Mouse (Mus musculus) limb, embryonic 15.5 days (tissue): ENCODE measurements around the gene Adssl1. TPM values are rescaled to one million over a fixed set of nuclear protein-coding genes. Genes with fewer than 3 reads are reported as not detected.
A peak's percentile ranks its signal among the peaks of the same experiment; 100 is the strongest.

Experiments used
- ATAC-seq: fragments of 200-750 bp; cut with Nextera tagmentation; 2 replicates; pipeline ENCODE4 v1.8.0; 2017; ENCODE audit warnings: low read depth, moderate TSS enrichment; ENCODE audit not compliant: insufficient number of reproducible peaks, low FRiP score, low TSS enrichment
- H3K27ac ChIP-seq: fragments of 300-500 bp; sonication (generic); 2 replicates; pipeline ENCODE4 v1.5.1; 2015; ENCODE audit warnings: moderate library complexity, mild to moderate bottlenecking, inconsistent platforms
- H3K27me3 ChIP-seq: fragments of 300-500 bp; sonication (generic); 2 replicates; pipeline ENCODE4 v1.6.1; 2015; ENCODE audit warnings: inconsistent platforms
- H3K36me3 ChIP-seq: fragments of 300-500 bp; sonication (generic); 2 replicates; pipeline ENCODE4 v1.6.1; 2015; ENCODE audit warnings: inconsistent platforms
- H3K4me1 ChIP-seq: fragments of 300-500 bp; sonication (generic); 2 replicates; pipeline ENCODE4 v1.6.1; 2015; ENCODE audit warnings: inconsistent platforms
- H3K4me2 ChIP-seq: fragments of 300-500 bp; sonication (generic); 2 replicates; pipeline ENCODE4 v1.6.1; 2015; ENCODE audit warnings: mild to moderate bottlenecking, inconsistent platforms
- H3K4me3 ChIP-seq: fragments of 300-500 bp; sonication (generic); 2 replicates; pipeline ENCODE4 v1.5.1; 2015; ENCODE audit warnings: mild to moderate bottlenecking, inconsistent platforms
- H3K9ac ChIP-seq: fragments of 300-500 bp; sonication (generic); 2 replicates; pipeline ENCODE4 v1.6.1; 2015; ENCODE audit warnings: inconsistent platforms
- H3K9me3 ChIP-seq: fragments of 300-500 bp; sonication (generic); 2 replicates; pipeline ENCODE4 v1.6.1; 2016; ENCODE audit warnings: inconsistent platforms
- WGBS: fragments of 180-500 bp; shearing (Covaris S2); methylation state at CpG from one replicate; pipeline ENCODE4 v1.1.7; 2015; 5-methylcytosine and 5-hydroxymethylcytosine counted together
- polyA plus RNA-seq: library from polyadenylated mRNA; unstranded; fragments of >200 nt; fragmentation: Nextera tagmentation; extraction: Ambion mirVana; gene quantifications from 2 replicates; pipeline ENCODE4 v1.2.1, GENCODE M21; 2015

The Adssl1 gene
- polyA plus RNA-seq, 1 experiment from 2014 or later: 11.6 TPM

DNA sequence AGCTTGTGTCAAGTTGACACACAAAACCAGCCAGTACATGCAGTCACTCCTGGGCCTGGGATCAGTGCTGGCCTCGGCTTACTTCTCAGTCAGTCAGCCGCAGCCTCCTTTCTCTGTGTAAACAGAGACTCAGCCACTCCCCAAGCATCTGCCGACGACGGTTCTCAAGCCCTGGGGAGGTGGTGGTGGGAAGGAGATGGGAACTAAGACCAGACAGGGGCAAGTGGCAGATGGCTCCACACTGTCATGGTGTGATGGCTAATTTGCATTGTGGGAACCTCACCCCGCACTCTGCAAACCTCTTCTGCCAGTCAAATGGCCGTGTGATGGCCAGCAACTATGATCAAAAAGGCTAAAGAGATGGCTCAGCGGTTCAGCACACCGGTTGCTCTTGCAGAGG lies 3.2 kb upstream of the Adssl1 start:
- Histone ChIP-seq H3K27ac (peak overlapping the region; percentile 12; the same call in 1 of the 2 replicates), H3K4me3 (no peak overlapping the region), H3K4me2 (no peak overlapping the region), H3K4me1 (peaks cover 39% of the 10 kb centered on the region), H3K9ac (no peak overlapping the region), H3K9me3 (no peaks in the 10 kb centered on the region), H3K36me3 (peaks cover 19% of the 10 kb centered on the region), H3K27me3 (peaks cover 22% of the 10 kb centered on the region)
- WGBS: 50% methylated on average over 9 of the region's 9 CpGs
- ATAC-seq: no peak

DNA sequence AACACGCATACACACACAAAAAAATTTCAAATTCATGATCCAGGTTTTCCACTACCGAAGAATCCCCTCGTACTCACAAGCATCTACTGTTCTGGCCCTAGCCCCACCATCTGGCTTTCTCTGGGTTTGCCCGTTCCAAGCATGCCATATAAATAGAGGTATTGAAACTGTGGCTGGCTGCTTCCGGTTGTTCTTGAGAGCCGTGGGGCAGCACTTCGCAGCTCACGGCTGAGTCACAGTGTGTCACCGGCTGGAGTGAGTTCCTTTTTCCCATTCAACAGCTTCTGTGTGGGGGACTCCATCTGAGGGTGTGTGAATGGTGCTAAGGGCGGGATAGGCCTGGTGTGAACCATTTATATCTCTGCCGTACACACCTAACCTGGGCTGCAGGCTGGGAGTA lies 2.7 kb upstream of the Adssl1 start:
- H3K4me1 ChIP-seq: peaks cover 39% of the 10 kb centered on the region
- H3K27me3 ChIP-seq: peaks cover 25% of the 10 kb centered on the region
- no peaks in the 10 kb centered on the region for H3K9me3 ChIP-seq
- H3K9ac ChIP-seq: no peak overlapping the region
- H3K36me3 ChIP-seq: peaks cover 14% of the 10 kb centered on the region
- 63% methylated on average over 11 of the region's 11 CpGs for WGBS
- no peak for ATAC-seq
- no peak overlapping the region for H3K4me3 ChIP-seq
- H3K27ac ChIP-seq: peak overlapping the region; percentile 5
- H3K4me2 ChIP-seq: no peak overlapping the region

DNA sequence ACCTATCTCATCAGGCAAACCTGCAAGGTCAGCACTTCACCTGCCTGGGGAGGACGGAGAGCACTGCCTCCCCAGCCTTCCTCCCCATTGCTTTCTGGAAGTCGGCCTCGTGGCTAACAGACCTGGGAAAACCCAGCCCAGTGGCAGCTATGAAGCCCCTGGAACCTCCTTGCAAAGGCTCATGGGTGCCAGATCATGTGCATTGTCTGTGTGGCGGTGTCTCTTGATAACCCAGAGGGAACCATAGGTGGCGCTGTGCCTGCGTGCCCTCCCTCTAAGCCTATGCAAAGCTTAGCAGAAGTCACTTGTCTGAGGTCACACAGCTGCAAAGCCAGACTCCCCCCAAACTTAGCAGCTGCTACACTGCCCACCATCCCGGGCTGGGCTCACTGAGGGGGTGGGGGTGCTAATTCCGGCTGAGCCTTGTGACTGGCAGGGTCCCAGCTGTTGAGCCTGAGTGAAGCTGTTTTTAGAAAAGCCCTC lies 1.9 kb upstream of the Adssl1 start:
- 17% methylated on average over 8 of the region's 8 CpGs for WGBS
- Histone ChIP-seq H3K27me3 (peaks cover 25% of the 10 kb centered on the region), H3K27ac (peak overlapping the region; percentile 38; the same call in 1 of the 2 replicates), H3K9ac (no peak overlapping the region), H3K36me3 (0 out of 2 replicates have a peak, but pooled peaks cover 8% of the 10 kb centered on the region), H3K9me3 (no peaks in the 10 kb centered on the region), H3K4me3 (no peak overlapping the region), H3K4me1 (peaks cover 39% of the 10 kb centered on the region), H3K4me2 (no peak overlapping the region)
- ATAC-seq: peak; percentile 77

DNA sequence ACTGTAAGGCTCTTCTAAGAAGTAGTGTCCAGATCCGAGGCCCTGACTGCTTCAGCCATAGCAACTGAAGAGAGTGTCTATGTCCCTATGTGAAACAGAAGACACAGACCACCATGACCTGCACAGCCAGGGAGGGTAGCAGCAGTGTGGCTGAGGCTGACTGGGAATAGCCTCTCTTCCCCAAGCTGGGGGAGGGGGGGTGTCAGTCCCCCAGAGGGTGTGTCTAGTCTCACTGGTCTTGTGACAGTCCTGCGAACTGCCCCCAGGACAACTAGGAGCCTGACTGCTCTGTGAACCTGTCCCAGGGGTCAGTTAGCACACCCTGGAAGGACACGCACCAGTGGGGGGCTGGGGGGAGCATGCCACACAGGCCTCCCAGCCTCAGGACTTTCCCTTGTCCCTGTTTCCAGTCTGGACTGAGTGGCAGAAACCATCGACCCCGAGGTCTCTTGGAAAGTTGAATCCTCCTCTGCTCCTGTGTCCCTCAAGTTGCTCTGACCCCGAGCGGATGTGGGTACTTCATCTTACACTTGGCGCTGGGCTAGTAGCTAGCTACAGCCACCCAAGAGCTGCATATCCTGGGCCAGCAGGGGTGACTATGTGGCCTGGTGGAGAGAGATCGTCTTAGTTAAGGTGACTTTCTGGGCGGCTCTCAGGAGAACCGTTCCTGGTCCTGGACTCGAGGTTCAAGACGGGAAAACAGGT lies 712 bp upstream of the Adssl1 start:
- peak overlapping the region; percentile 38; the same call in 1 of the 2 replicates for H3K27ac ChIP-seq

DNA sequence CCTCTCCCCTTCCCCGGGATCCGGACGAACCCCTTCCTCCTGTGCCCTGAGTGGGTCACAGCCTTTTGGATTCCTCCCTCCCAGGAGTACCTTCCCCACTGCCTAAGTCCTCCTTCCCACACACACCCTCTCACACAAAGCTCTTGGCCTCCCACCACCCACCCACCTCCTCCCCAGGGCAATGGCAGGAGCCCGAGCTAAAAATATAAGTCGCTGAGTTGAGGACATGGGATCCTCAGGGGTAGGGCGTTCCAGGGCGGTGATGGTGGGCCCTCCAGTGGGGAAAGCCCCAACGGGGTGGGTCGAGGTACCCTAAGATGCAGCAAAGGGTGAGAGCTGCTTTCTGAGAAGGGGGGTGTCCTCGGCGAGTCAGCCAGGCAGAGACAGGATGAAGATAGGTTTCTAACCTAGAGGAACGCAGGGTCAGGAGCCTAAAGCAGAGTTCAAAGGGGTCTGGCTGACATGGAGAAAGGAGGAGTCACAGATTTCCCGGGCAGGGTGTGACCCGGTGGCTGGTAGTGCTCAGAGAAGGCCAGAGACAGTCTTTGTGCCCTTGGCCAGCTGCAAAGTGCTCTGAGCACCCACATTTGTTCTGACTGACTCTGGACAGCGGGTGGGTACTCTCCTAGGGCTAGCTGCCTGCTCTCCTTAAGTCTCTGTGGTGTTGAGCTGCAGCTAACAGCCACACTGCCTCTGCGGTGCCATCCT lies 663 bp downstream of the Adssl1 start:
- Histone ChIP-seq H3K27me3 (peaks cover 25% of the 10 kb centered on the region), H3K4me2 (peak overlapping the region; percentile 98), H3K36me3 (no peaks in the 10 kb centered on the region), H3K9ac (peak overlapping the region; percentile 48), H3K4me3 (peak overlapping the region; percentile 52), H3K9me3 (no peaks in the 10 kb centered on the region), H3K27ac (peak overlapping the region; percentile 69), H3K4me1 (peaks cover 34% of the 10 kb centered on the region)
- 16% methylated on average over 16 of the region's 16 CpGs for WGBS
- ATAC-seq: no peak

More for the DNA sequence above, 712 bp upstream of the Adssl1 start:
- peaks cover 25% of the 10 kb centered on the region for H3K27me3 ChIP-seq
- ATAC-seq: no peak
- H3K4me1 ChIP-seq: peaks cover 39% of the 10 kb centered on the region
- H3K4me3 ChIP-seq: peak overlapping the region; percentile 52
- H3K9ac ChIP-seq: peak overlapping the region; percentile 48; the same call in 1 of the 2 replicates
- WGBS: 23% methylated on average over 13 of the region's 13 CpGs
- H3K4me2 ChIP-seq: peak overlapping the region; percentile 98
- H3K9me3 ChIP-seq: no peaks in the 10 kb centered on the region
- H3K36me3 ChIP-seq: 0 out of 2 replicates have a peak, but pooled peaks cover 4% of the 10 kb centered on the region

DNA sequence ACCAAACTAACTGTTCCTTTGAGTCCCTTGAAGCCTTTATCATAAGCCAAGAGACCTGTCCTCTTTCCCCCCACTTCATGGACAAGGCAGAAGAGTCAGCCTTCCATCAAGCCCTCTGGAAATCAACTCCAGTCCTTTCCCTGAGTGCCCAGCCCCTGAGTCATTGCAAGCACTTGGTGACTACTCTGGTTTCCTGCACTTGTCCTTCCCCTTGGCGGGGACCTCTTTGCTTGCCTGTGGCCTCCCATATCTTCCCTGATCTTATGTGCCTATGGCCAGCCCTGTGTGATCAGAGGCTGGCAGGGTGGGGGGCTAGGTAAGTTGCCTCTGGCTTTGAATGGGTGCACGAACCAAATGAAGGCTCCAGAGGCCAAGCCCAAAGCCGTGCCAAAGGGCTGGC lies 2.1 kb downstream of the Adssl1 start:
- Histone ChIP-seq H3K36me3 (no peaks in the 10 kb centered on the region), H3K9me3 (no peaks in the 10 kb centered on the region), H3K27ac (no peak overlapping the region), H3K4me2 (no peak overlapping the region), H3K4me3 (no peak overlapping the region), H3K27me3 (peaks cover 25% of the 10 kb centered on the region), H3K4me1 (peaks cover 43% of the 10 kb centered on the region), H3K9ac (no peak overlapping the region)
- ATAC-seq: no peak
- 79% methylated on average over 3 of the region's 3 CpGs for WGBS

DNA sequence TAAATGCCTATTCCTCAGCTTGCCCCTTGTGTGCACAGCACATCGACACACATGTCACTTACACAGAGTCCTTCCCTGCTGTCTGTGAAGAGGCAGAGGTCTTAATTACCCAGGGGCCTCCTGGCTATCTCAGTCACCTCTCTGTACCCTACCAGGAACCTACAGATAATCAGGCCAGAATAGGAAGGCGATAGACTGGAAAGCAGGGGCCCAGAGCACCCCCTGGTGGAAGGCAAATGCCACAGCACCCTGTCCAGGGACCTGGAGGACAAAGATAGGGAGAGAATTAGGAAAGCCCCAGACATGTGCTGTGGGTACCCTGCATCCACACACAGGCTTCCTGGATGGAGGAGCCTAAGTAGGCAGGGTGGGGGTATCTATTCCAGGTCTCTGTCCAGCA lies 3.9 kb downstream of the Adssl1 start:
- ATAC-seq: no peak
- Histone ChIP-seq H3K36me3 (no peaks in the 10 kb centered on the region), H3K27me3 (peaks cover 24% of the 10 kb centered on the region), H3K9ac (no peak overlapping the region), H3K4me3 (no peak overlapping the region), H3K27ac (no peak overlapping the region), H3K4me2 (no peak overlapping the region), H3K9me3 (no peaks in the 10 kb centered on the region), H3K4me1 (peaks cover 40% of the 10 kb centered on the region)
- 16% methylated on average over 2 of the region's 2 CpGs for WGBS

DNA sequence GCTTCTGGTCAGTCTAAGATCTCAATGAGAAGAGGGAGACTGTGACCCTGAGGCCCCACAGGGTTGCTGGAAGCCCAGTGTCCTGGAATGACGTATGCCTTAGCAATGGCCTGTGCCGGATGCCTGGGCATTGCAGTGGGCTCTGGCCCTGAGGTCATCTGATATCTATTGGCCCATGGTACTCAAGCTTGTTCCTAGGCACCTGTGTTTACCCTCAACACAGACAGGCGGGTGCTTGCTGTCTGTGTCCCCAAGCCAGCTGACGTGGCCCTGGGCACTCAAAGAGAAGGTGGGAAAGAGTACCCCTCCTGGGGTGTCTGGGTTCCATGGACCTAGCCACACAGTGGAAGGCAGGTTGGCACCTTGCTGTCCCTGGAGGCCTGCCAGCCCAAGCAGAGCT lies 5.9 kb downstream of the Adssl1 start:
- no peaks in the 10 kb centered on the region for H3K36me3 ChIP-seq
- H3K27me3 ChIP-seq: peaks cover 13% of the 10 kb centered on the region; the same call in 1 of the 2 replicates
- ATAC-seq: no peak
- 76% methylated on average over 4 of the region's 4 CpGs for WGBS
- H3K9ac ChIP-seq: no peak overlapping the region
- no peak overlapping the region for H3K27ac ChIP-seq
- no peak overlapping the region for H3K4me3 ChIP-seq
- peaks cover 28% of the 10 kb centered on the region for H3K4me1 ChIP-seq
- H3K9me3 ChIP-seq: no peaks in the 10 kb centered on the region
- no peak overlapping the region for H3K4me2 ChIP-seq

DNA sequence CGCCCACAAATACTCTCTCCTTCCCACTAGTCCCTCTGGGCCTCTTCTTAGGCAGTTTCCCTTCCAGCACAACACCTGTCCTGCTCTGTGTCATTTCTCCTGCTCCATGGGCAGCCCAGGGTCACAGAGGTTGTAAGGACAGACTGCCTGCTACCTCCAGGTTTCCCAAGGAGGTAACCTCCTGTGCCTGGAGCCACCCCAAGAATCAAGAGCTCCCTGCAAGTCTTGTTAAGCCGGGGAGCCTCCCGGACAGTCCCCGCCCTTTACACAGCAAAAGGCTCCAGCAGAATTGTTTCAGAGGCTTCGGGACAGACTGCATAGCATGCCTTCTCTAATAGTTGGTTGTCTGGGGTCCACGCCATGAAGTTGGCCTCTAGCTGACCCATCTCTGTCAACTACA lies 6.6 kb downstream of the Adssl1 start:
- Histone ChIP-seq H3K27me3 (0 out of 2 replicates have a peak, but pooled peaks cover 6% of the 10 kb centered on the region), H3K9me3 (no peaks in the 10 kb centered on the region), H3K27ac (no peak overlapping the region), H3K4me3 (no peak overlapping the region), H3K4me2 (no peak overlapping the region), H3K4me1 (peaks cover 25% of the 10 kb centered on the region), H3K36me3 (no peaks in the 10 kb centered on the region), H3K9ac (no peak overlapping the region)
- 65% methylated on average over 6 of the region's 6 CpGs for WGBS
- ATAC-seq: no peak

DNA sequence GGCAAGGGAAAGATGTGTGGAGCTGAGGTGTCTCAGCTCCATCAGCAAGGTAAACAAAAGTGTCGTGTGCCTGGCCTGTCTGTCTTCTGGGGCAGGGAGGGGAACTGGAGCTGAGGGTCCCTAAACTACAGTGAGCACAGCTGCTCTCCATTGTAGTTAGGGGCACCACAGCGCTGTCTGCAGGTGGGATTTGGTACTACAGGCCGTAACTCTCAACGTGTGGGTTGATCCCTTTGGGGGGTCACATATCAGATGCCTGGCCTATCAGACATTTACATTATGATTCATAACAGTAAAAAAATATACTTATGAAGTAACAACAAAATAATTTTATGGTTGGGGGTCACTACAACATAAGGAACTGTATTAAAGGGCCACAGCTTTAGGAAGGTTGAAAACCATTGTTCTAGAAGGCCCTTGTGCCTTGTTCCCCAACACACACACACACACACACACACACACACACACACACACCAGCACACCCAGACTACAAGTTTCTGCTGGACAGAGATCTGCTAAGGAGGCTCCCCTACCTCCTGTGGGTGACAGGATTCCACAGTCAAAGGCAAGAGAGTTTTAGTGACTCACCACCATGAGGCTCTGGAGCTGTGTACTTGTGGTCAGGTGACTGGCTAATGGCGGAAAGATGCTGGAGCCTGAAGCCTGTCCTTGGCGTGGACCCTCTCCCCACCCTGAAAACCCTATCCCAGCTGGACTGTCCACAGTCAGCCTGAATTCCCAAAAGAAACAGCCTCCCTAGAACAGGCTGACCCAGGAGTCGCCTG lies 7.4 kb downstream of the Adssl1 start:
- no peak overlapping the region for H3K4me2 ChIP-seq
- WGBS: 54% methylated on average over 7 of the region's 7 CpGs
- no peaks in the 10 kb centered on the region for H3K36me3 ChIP-seq
- no peaks in the 10 kb centered on the region for H3K9me3 ChIP-seq
- H3K27me3 ChIP-seq: no peaks in the 10 kb centered on the region
- no peak overlapping the region for H3K27ac ChIP-seq
- no peak overlapping the region for H3K4me3 ChIP-seq
- H3K4me1 ChIP-seq: peaks cover 25% of the 10 kb centered on the region
- H3K9ac ChIP-seq: no peak overlapping the region
- ATAC-seq: no peak

DNA sequence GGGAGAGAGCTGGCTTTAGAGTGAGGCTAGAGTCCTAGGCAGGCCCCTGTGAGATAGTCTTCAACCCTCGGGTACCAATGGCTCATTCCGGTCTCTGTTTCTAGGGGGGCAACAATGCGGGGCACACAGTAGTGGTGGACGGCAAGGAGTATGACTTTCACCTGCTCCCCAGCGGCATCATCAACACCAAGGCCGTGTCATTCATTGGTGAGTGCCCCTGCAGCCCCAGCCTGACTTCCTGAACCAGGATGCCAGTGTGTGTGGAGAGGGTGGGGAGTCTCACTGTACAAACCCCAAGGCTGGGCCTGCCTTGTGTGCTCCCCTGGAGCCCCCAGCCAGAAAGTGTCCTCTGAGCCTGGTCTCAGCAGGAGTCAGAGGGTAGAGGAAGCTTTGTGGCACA lies 8.4 kb downstream of the Adssl1 start:
- no peaks in the 10 kb centered on the region for H3K9me3 ChIP-seq
- H3K4me2 ChIP-seq: no peak overlapping the region
- H3K9ac ChIP-seq: no peak overlapping the region
- ATAC-seq: no peak
- H3K4me3 ChIP-seq: no peak overlapping the region
- H3K27ac ChIP-seq: peak overlapping the region; percentile 33; the same call in 1 of the 2 replicates
- H3K27me3 ChIP-seq: no peaks in the 10 kb centered on the region
- WGBS: 76% methylated on average over 6 of the region's 6 CpGs
- H3K36me3 ChIP-seq: no peaks in the 10 kb centered on the region
- H3K4me1 ChIP-seq: peaks cover 25% of the 10 kb centered on the region
